Mouse (Mus musculus): Measurements from ENCODE around the gene Grin2a.
"Not testable (repeated sequence)": the region's sequence is repeated elsewhere in the genome, so short reads cannot be mapped to it uniquely, and the experiment has no call there.

Grin2a gene

GRCm38 (mm10) chr16:9625652-9626444 lies 369.5 kb downstream of the Grin2a start:
- CTCF ChIA-PET: interaction anchor here (0.6 kb wide), 1 partner anchor 269 kb away, joined by 5 read pairs; no protein-coding TSS in a partner anchor

- CTCF ChIA-PET: no interaction called here
These were observed 371.0 kb downstream of the Grin2a start for GRCm38 (mm10) chr16:9624346-9624745.

- CTCF ChIA-PET: no interaction called here
These were observed 377.2 kb downstream of the Grin2a start for GRCm38 (mm10) chr16:9618206-9618605.

GRCm38 (mm10) chr16:9617215-9617614 lies 378.1 kb downstream of the Grin2a start:
- CTCF ChIA-PET: no interaction called here

GRCm38 (mm10) chr16:9616807-9617206 lies 378.6 kb downstream of the Grin2a start:
- CTCF ChIA-PET: no interaction called here

- CTCF ChIA-PET: not testable (repeated sequence)
These were observed 382.8 kb downstream of the Grin2a start for GRCm38 (mm10) chr16:9612596-9612995.

GRCm38 (mm10) chr16:9607432-9607831 lies 387.9 kb downstream of the Grin2a start:
- CTCF ChIA-PET: no interaction called here

- CTCF ChIA-PET: no interaction called here
These were observed 391.4 kb downstream of the Grin2a start for GRCm38 (mm10) chr16:9603983-9604382.

- CTCF ChIA-PET: no interaction called here
These were observed 392.8 kb downstream of the Grin2a start for GRCm38 (mm10) chr16:9602579-9602978.

- CTCF ChIA-PET: no interaction called here
These were observed 406.2 kb downstream of the Grin2a start for GRCm38 (mm10) chr16:9589176-9589575.

GRCm38 (mm10) chr16:9588431-9588830 lies 406.9 kb downstream of the Grin2a start:
- CTCF ChIA-PET: interaction anchor here (0.6 kb wide), 1 partner anchor 17 kb away, joined by 7 read pairs; no protein-coding TSS in a partner anchor

- CTCF ChIA-PET: interaction anchor here (0.6 kb wide), 1 partner anchor 401 kb away, joined by 4 read pairs; no protein-coding TSS in a partner anchor
These were observed 411.4 kb downstream of the Grin2a start for GRCm38 (mm10) chr16:9583981-9584380.

- CTCF ChIA-PET: no interaction called here
These were observed 423.6 kb downstream of the Grin2a start for GRCm38 (mm10) chr16:9571793-9572192.

- CTCF ChIA-PET: no interaction called here
These were observed 428.1 kb downstream of the Grin2a start for GRCm38 (mm10) chr16:9567286-9567685.

GRCm38 (mm10) chr16:9561816-9562215 lies 433.5 kb downstream of the Grin2a start:
- CTCF ChIA-PET: no interaction called here

GRCm38 (mm10) chr16:9535196-9535595 lies 460.2 kb downstream of the Grin2a start:
- CTCF ChIA-PET: no interaction called here

GRCm38 (mm10) chr16:9533564-9534332 lies 461.6 kb downstream of the Grin2a start:
- CTCF ChIA-PET: no interaction called here

GRCm38 (mm10) chr16:9532843-9533532 lies 462.4 kb downstream of the Grin2a start:
- CTCF ChIA-PET: no interaction called here

GRCm38 (mm10) chr16:9527214-9527613 lies 468.1 kb downstream of the Grin2a start:
- CTCF ChIA-PET: no interaction called here

- CTCF ChIA-PET: no interaction called here
These were observed 472.0 kb downstream of the Grin2a start for GRCm38 (mm10) chr16:9523314-9523713.
